Mouse (Mus musculus) olfactory bulb, adult 2 months (tissue): ENCODE measurements around the gene Slc9a6. TPM values are rescaled to one million over a fixed set of nuclear protein-coding genes. Genes with fewer than 3 reads are reported as not detected.

Source experiments
- H3K27ac ChIP-seq: fragments of 200-500 bp; 2 replicates; pipeline ENCODE4 v1.5.1; 2012; ENCODE audit warnings: low read depth, low read length; ENCODE audit not compliant: insufficient read depth
- H3K4me1 ChIP-seq: fragments of 200-500 bp; 2 replicates; pipeline ENCODE4 v1.6.1; 2012; ENCODE audit warnings: low read length; ENCODE audit not compliant: control insufficient read depth, insufficient read depth
- H3K4me3 ChIP-seq: fragments of 200-500 bp; 2 replicates; pipeline ENCODE4 v1.5.1; 2012; ENCODE audit warnings: mild to moderate bottlenecking, low read depth, low read length, moderate library complexity; ENCODE audit not compliant: insufficient read depth
- CTCF ChIP-seq: fragments of 200-500 bp; IDR thresholded peaks from 2 replicates; pipeline ENCODE4 v1.5.1; 2012; ENCODE audit warnings: low read depth, mild to moderate bottlenecking, low read length, moderate library complexity; ENCODE audit not compliant: insufficient read depth
- POLR2A ChIP-seq: fragments of 200-500 bp; IDR thresholded peaks from 2 replicates; pipeline ENCODE4 v1.6.1; 2012; ENCODE audit warnings: mild to moderate bottlenecking, low read depth, low read length, moderate library complexity; ENCODE audit not compliant: insufficient read depth
- WGBS: fragments of 180-500 bp; shearing (Covaris S2); methylation state at CpG from one replicate; pipeline ENCODE4 v1.1.7; 2018; 5-methylcytosine and 5-hydroxymethylcytosine counted together
- polyA plus RNA-seq: library from polyadenylated mRNA; stranded (reverse); fragments of >200 nt; gene quantifications from 2 replicates; pipeline ENCODE4 v1.2.4, GENCODE M21; 2012; ENCODE audit warnings: low replicate concordance; ENCODE audit not compliant: missing spikeins, insufficient read depth, insufficient read length

Slc9a6 gene
- polyA plus RNA-seq, 1 experiment, result not detected

- Histone ChIP-seq H3K4me3 (no peak overlapping the region), H3K27ac (no peak overlapping the region), H3K4me1 (no peaks in the 10 kb centered on the region)
- WGBS, result 51% methylated on average over 10 of the region's 10 CpGs
- TF ChIP-seq POLR2A (no peak), CTCF (no peak)
Observed at GRCm38 (mm10) chrX:56683521-56683920, 74.0 kb downstream of the Slc9a6 start.

GRCm38 (mm10) chrX:56692554-56692953 lies 83.0 kb downstream of the Slc9a6 start:
- Histone ChIP-seq H3K4me3 (no peak overlapping the region), H3K27ac (no peak overlapping the region), H3K4me1 (no peaks in the 10 kb centered on the region)
- TF ChIP-seq POLR2A, result no peak
- TF ChIP-seq CTCF, result no peak
- 91% methylated on average over 6 of the region's 6 CpGs for WGBS

- Histone ChIP-seq H3K27ac (no peak overlapping the region), H3K4me3 (no peak overlapping the region), H3K4me1 (no peaks in the 10 kb centered on the region)
- WGBS, result 100% methylated on average over 2 of the region's 2 CpGs
- no peak for TF ChIP-seq CTCF
Observed at GRCm38 (mm10) chrX:56694539-56694938, 85.0 kb downstream of the Slc9a6 start.

- Histone ChIP-seq H3K4me3 (no peak overlapping the region), H3K27ac (no peak overlapping the region), H3K4me1 (no peaks in the 10 kb centered on the region)
- TF ChIP-seq CTCF, result no peak
- no peak for TF ChIP-seq POLR2A
- WGBS, result 68% methylated on average over 6 of the region's 6 CpGs
Observed at GRCm38 (mm10) chrX:56697199-56697780, 87.7 kb downstream of the Slc9a6 start.

- no peak overlapping the region for H3K4me3 ChIP-seq
- 77% methylated on average over 4 of the region's 4 CpGs for WGBS
- no peak for TF ChIP-seq POLR2A
- TF ChIP-seq CTCF, result no peak
- no peaks in the 10 kb centered on the region for H3K4me1 ChIP-seq
- H3K27ac ChIP-seq, result no peak overlapping the region
Observed at GRCm38 (mm10) chrX:56697886-56698285, 88.3 kb downstream of the Slc9a6 start.

- H3K4me3 ChIP-seq, result no peak overlapping the region
- TF ChIP-seq POLR2A (no peak), CTCF (no peak)
- no peak overlapping the region for H3K27ac ChIP-seq
- WGBS, result 90% methylated on average over 3 of the region's 3 CpGs
- no peaks in the 10 kb centered on the region for H3K4me1 ChIP-seq
Observed at GRCm38 (mm10) chrX:56701261-56701660, 91.7 kb downstream of the Slc9a6 start.

- Histone ChIP-seq H3K4me1 (no peaks in the 10 kb centered on the region), H3K4me3 (no peak overlapping the region), H3K27ac (no peak overlapping the region)
- no peak for TF ChIP-seq CTCF
- TF ChIP-seq POLR2A, result no peak
- 85% methylated on average over 8 of the region's 8 CpGs for WGBS
Observed at GRCm38 (mm10) chrX:56703965-56704562, 94.5 kb downstream of the Slc9a6 start.

GRCm38 (mm10) chrX:56708592-56709370 lies 99.2 kb downstream of the Slc9a6 start:
- TF ChIP-seq POLR2A, result no peak
- no peak for TF ChIP-seq CTCF
- no peak overlapping the region for H3K4me3 ChIP-seq
- no peaks in the 10 kb centered on the region for H3K4me1 ChIP-seq
- 85% methylated on average over 6 of the region's 6 CpGs for WGBS
- H3K27ac ChIP-seq, result no peak overlapping the region

- Histone ChIP-seq H3K27ac (no peak overlapping the region), H3K4me1 (no peaks in the 10 kb centered on the region), H3K4me3 (no peak overlapping the region)
- 88% methylated on average over 1 of the region's 1 CpGs for WGBS
- TF ChIP-seq POLR2A, result no peak
- TF ChIP-seq CTCF, result no peak
Observed at GRCm38 (mm10) chrX:56710522-56710921, 101.0 kb downstream of the Slc9a6 start.
